Mouse (Mus musculus): ENCODE results near the gene Arhgap1. TPM values are rescaled to one million over a fixed set of nuclear protein-coding genes. Genes with fewer than 3 reads are reported as not detected.

Arhgap1 gene
- total RNA-seq, 2 experiments from 2014 or later: 5.0 to 8.2 TPM

DNA sequence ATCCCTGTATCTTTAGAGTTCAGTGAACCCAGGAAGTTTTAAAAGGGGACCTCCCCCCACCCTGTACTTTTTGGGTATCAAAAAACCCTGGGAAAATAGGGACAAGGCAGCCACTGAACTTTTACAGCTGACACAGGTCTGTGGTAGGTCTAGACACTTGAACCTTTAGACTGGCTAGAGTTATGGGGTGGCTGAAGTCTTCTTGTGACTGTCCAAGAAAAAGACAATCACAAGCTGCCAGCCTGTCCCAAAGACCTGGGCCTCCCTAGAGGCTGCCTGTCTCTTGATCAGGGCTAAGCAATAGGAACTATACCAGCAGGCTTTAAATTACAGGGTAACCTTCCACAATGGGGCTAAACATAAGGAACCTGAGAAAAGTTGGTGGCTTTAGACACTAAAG, 27.3 kb downstream of the Arhgap1 start:
- H3K27ac ChIP-seq: no peak overlapping the region
- TF ChIP-seq CTCF (IDR thresholded peaks at IDR 0.05): no peak
- no peak overlapping the region for H3K4me3 ChIP-seq
- no peak for DNase-seq
- intact Hi-C loops (cut with DNase I): no loop called here

DNA sequence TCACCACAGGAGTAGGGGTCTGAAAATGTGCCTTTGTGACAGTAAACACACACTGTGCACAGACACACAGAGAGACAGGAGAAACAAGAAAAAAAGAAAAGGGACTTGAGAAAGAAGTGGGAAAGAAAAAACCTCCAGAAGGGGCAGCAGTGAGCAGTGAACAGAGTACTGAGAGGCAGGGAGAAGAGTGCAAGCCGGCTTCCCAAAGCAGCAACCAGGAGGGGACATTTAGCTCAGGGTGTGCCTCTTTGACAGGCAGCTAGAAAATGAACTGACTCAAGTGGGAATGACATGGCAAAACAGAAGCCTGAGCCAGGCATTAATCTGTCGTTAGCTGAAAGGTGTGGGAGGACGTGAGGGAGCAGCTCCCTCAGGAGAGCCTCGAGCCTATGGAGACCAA, 33.2 kb downstream of the Arhgap1 start:
- no peak for DNase-seq
- TF ChIP-seq CTCF (IDR thresholded peaks at IDR 0.05): peak; percentile 64
- intact Hi-C loops (cut with DNase I): no loop called here
- no peak overlapping the region for H3K4me3 ChIP-seq
- peak overlapping the region; percentile 64 for H3K27ac ChIP-seq

GRCm38 (mm10) chr2:91683919-91684318, 34.3 kb downstream of the Arhgap1 start:
- intact Hi-C loops (cut with DNase I): no loop called here
- H3K4me3 ChIP-seq: no peak overlapping the region
- no peak for TF ChIP-seq CTCF (IDR thresholded peaks at IDR 0.05)
- H3K27ac ChIP-seq: peak overlapping the region; percentile 16; the same call in 1 of the 2 replicates
- DNase-seq: no peak

- intact Hi-C loops (cut with DNase I): no loop called here
These were observed 39.8 kb downstream of the Arhgap1 start for GRCm38 (mm10) chr2:91689452-91689851.

GRCm38 (mm10) chr2:91695436-91696224, 46.0 kb downstream of the Arhgap1 start:
- no peak for DNase-seq
- TF ChIP-seq CTCF (IDR thresholded peaks at IDR 0.05): no peak
- Histone ChIP-seq H3K4me3 (no peak overlapping the region), H3K27ac (peak overlapping the region; percentile 59)
- intact Hi-C loops (cut with DNase I): no loop called here

More at GRCm38 (mm10) chr2:91689452-91689851, 39.8 kb downstream of the Arhgap1 start:
- H3K27ac ChIP-seq: no peak overlapping the region
- peak; percentile 49 for DNase-seq
- no peak overlapping the region for H3K4me3 ChIP-seq
- no peak for TF ChIP-seq CTCF (IDR thresholded peaks at IDR 0.05)

GRCm38 (mm10) chr2:91696225-91696590, 46.5 kb downstream of the Arhgap1 start:
- Histone ChIP-seq H3K4me3 (no peak overlapping the region), H3K27ac (peak overlapping the region; percentile 59)
- no peak for DNase-seq
- no peak for TF ChIP-seq CTCF (IDR thresholded peaks at IDR 0.05)
- intact Hi-C loops (cut with DNase I): no loop called here

- intact Hi-C loops (cut with DNase I): no loop called here
- Histone ChIP-seq H3K27ac (peak overlapping the region; percentile 75), H3K4me3 (no peak overlapping the region)
- TF ChIP-seq CTCF (IDR thresholded peaks at IDR 0.05): no peak
- DNase-seq: no peak
These were observed 49.6 kb downstream of the Arhgap1 start for GRCm38 (mm10) chr2:91699225-91699624.

DNA sequence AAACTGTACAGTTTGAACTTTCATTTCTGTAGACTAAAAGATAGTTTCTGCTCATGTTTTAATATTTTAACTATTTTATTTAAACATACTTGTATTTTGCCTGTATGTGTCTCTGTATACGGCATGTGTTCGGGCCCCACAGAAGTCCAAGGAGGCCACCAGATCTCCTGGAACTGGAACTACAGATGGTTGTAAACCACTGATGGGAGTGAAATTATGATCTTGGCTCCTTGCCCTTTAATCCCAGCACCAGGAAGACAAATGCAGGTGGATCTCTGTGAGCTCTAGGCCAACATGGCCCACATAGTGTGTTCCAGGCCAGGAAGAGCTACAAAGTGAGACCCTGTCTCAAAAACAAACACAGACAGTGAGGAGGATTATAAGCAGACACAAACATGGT, 51.7 kb downstream of the Arhgap1 start:
- intact Hi-C loops (cut with DNase I): no loop called here
- H3K27ac ChIP-seq: no peak overlapping the region
- no peak overlapping the region for H3K4me3 ChIP-seq
- TF ChIP-seq CTCF (IDR thresholded peaks at IDR 0.05): no peak
- DNase-seq: no peak

GRCm38 (mm10) chr2:91705736-91706135, 56.1 kb downstream of the Arhgap1 start:
- no peak for DNase-seq
- no peak overlapping the region for H3K27ac ChIP-seq
- H3K4me3 ChIP-seq: no peak overlapping the region
- no peak for TF ChIP-seq CTCF (IDR thresholded peaks at IDR 0.05)
- intact Hi-C loops (cut with DNase I): no loop called here

DNA sequence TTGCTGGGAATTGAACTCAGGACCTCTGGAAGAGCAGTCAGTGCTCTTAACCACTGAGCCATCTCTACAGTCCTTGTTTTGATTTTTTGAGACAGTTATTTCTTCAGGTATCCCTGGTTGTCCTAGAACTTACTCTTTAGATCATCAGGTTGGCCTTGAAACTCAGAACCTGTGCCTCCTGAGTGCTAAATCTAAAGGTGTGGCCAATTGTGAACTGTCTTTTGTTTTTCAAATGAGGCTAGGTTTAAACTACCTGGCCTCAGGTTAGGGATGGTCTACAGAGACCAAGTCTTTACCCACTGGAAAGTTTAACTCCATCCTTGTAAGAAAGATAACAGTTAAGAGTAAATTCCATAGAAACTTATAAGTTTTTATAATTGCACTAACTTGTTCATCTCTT, 56.8 kb downstream of the Arhgap1 start:
- intact Hi-C loops (cut with DNase I): no loop called here
- no peak for DNase-seq
- Histone ChIP-seq H3K4me3 (no peak overlapping the region), H3K27ac (no peak overlapping the region)
- no peak for TF ChIP-seq CTCF (IDR thresholded peaks at IDR 0.05)

GRCm38 (mm10) chr2:91708361-91708760, 58.7 kb downstream of the Arhgap1 start:
- intact Hi-C loops (cut with DNase I): no loop called here
- H3K4me3 ChIP-seq: no peak overlapping the region
- TF ChIP-seq CTCF (IDR thresholded peaks at IDR 0.05): no peak
- no peak overlapping the region for H3K27ac ChIP-seq
- DNase-seq: no peak

GRCm38 (mm10) chr2:91710272-91711234, 60.9 kb downstream of the Arhgap1 start, which contains the start of the genes Atg13 and Harbi1:
TSS of gene Atg13 (minus strand) at chr2:91710576.
TSS of gene Harbi1 (plus strand) at chr2:91710852.
- peak; percentile 96 for DNase-seq
- no peak for TF ChIP-seq CTCF (IDR thresholded peaks at IDR 0.05)
- H3K4me3 ChIP-seq: peak within 1 kb of the TSS; percentile 91
- peak within 1 kb of the TSS; percentile 99 for H3K27ac ChIP-seq
- intact Hi-C loops (cut with DNase I): loop anchor here (2.0 kb wide), 1 partner anchor 20 kb away; the partner anchor contains the start of gene Ambra1

Data from gastrocnemius, adult 2 months (tissue).